Comparison of ENCODE assay signal across 9 mouse cellular contexts in the genomic region with DNA sequence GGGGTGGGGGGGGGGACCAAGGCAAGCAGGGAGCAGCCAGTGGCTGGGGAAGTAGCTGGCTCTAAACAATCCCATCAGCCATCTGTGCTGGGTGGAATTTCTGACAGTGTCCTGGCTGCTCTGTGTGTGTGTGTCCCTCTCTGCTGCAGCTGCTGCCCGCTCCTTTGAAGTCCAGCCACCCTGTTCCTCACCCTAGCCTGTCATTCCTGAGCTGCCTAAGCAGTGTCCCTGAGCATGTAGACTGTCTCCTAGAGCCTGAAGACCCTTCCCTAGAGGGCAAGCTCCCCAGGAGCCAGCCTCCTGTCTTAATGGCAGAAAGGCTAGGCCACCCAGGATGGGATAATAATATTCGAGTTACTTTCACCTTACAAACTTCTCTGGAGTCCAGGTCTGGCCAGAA. TPM values are rescaled to one million over a fixed set of nuclear protein-coding genes. Genes with fewer than 3 reads are reported as not detected.
DNase-seq lines count a peak whose midpoint lies in the region; ATAC-seq lines count a peak whose summit lies in the region.
"Had no signal": no experiment of that assay in that cellular context is flagged by ENCODE, and none has a peak within 500 bp of the region (broad histone marks: within the 10 kb centered on the region; RNA-seq: fewer than 3 reads in every experiment).

No protein-coding gene starts in this region.

- H3K9me3 ChIP-seq in kidney, embryonic 15.5 days (replicated peaks): no peaks in the 10 kb centered on the region
- H3K9me3 ChIP-seq in embryonic facial prominence, embryonic 13.5 days: no peaks in the 10 kb centered on the region
- H3K9me3 ChIP-seq in limb, embryonic 10.5 days (replicated peaks): no peaks in the 10 kb centered on the region

- ATAC-seq in kidney, embryonic 15.5 days (replicated peaks; ENCODE audit: low FRiP score): no peak
- ATAC-seq in embryonic facial prominence, embryonic 13.5 days (ENCODE audit: insufficient number of reproducible peaks, insufficient read depth, low FRiP score, low TSS enrichment, low read depth): no peak

- no peak overlapping the region for H3K4me3 ChIP-seq in kidney, embryonic 15.5 days (replicated peaks)
- no peak overlapping the region for H3K4me3 ChIP-seq in embryonic facial prominence, embryonic 13.5 days
- H3K4me3 ChIP-seq in limb, embryonic 10.5 days: no peak overlapping the region; the same call in 1 of the 2 replicates

- H3K36me3 ChIP-seq in kidney, embryonic 15.5 days: no peaks in the 10 kb centered on the region
- H3K36me3 ChIP-seq in embryonic facial prominence, embryonic 13.5 days: no peaks in the 10 kb centered on the region
- 0 out of 2 replicates have a peak, but pooled peaks cover 3% of the 10 kb centered on the region for H3K36me3 ChIP-seq in limb, embryonic 10.5 days

- 43% methylated on average over 2 of the region's 2 CpGs for WGBS in kidney, embryonic 15.5 days
- 48% methylated on average over 2 of the region's 2 CpGs for WGBS in embryonic facial prominence, embryonic 13.5 days
- 30% methylated on average over 2 of the region's 2 CpGs for WGBS in limb, embryonic 10.5 days

- no peak overlapping the region for H3K9ac ChIP-seq in kidney, embryonic 15.5 days
- 0 out of 2 replicates have a peak overlapping the region, but pooled peaks have one; percentile 8 for H3K9ac ChIP-seq in embryonic facial prominence, embryonic 13.5 days

- H3K4me2 ChIP-seq in kidney, embryonic 15.5 days: no peak overlapping the region
- H3K4me2 ChIP-seq in embryonic facial prominence, embryonic 13.5 days: no peak overlapping the region

- H3K27me3 ChIP-seq in kidney, embryonic 15.5 days: no peaks in the 10 kb centered on the region
- no peaks in the 10 kb centered on the region for H3K27me3 ChIP-seq in embryonic facial prominence, embryonic 13.5 days
- H3K27me3 ChIP-seq in limb, embryonic 10.5 days (ENCODE audit: low read depth, poor library complexity, severe bottlenecking): no peaks in the 10 kb centered on the region

- H3K4me1 ChIP-seq in kidney, embryonic 15.5 days: peaks cover 83% of the 10 kb centered on the region
- H3K4me1 ChIP-seq in embryonic facial prominence, embryonic 13.5 days: peaks cover 75% of the 10 kb centered on the region
- peaks cover 88% of the 10 kb centered on the region for H3K4me1 ChIP-seq in limb, embryonic 10.5 days

- peak overlapping the region; percentile 63 for H3K27ac ChIP-seq in kidney, embryonic 15.5 days
- no peak overlapping the region for H3K27ac ChIP-seq in embryonic facial prominence, embryonic 13.5 days
- H3K27ac ChIP-seq in limb, embryonic 10.5 days: peak overlapping the region; percentile 79

- no peak for DNase-seq in kidney, postnatal 25 days
- DNase-seq in Muller cell, postnatal 12 days (ENCODE audit: inconsistent ontology term): peak; percentile 69
- DNase-seq in limb, embryonic 10.5 days (ENCODE audit: low spot score): no peak
- no peak for DNase-seq in ovary, adult 18-20 months (ENCODE audit: low spot score)
- DNase-seq in MN1 (ENCODE audit: low spot score): no peak
- DNase-seq in c-Kit-positive CD71-positive TER-119-positive erythroid progenitor cells, embryonic 14.5 days (ENCODE audit: low spot score): no peak
- DNase-seq: cerebellum, adult 9-10 months had no signal

RNA-seq across cellular contexts. Expression of a gene that starts 47.8 kb away (rescaled TPM):
- 57.5 and 65.2 TPM in 2 replicates for polyA plus RNA-seq in kidney, embryonic 15.5 days (2015; fragmentation: Nextera tagmentation; extraction: Ambion mirVana)
- 64.1 and 69.4 TPM in 2 replicates for polyA plus RNA-seq in embryonic facial prominence, embryonic 13.5 days (2015; fragmentation: Nextera tagmentation; extraction: Ambion mirVana)
- 57.9 and 68.1 TPM in 2 replicates for polyA plus RNA-seq in limb, embryonic 10.5 days (2016; fragmentation: Nextera tagmentation; extraction: Ambion mirVana)

RNA-seq across cellular contexts. Expression of a gene that starts 58.5 kb away (rescaled TPM):
- polyA plus RNA-seq in kidney, embryonic 15.5 days (2015; fragmentation: Nextera tagmentation; extraction: Ambion mirVana): 18.8 and 23.4 TPM in 2 replicates
- 34.9 and 40.3 TPM in 2 replicates for polyA plus RNA-seq in embryonic facial prominence, embryonic 13.5 days (2015; fragmentation: Nextera tagmentation; extraction: Ambion mirVana)
- 15.0 and 22.6 TPM in 2 replicates for polyA plus RNA-seq in limb, embryonic 10.5 days (2016; fragmentation: Nextera tagmentation; extraction: Ambion mirVana)
